Mouse (Mus musculus) lung, adult 2 months (tissue): ENCODE data around the gene Gm43738. TPM values are rescaled to one million over a fixed set of nuclear protein-coding genes. Genes with fewer than 3 reads are reported as not detected.
A peak's percentile ranks its signal among the peaks of the same experiment; 100 is the strongest.

Source experiments
- DNase-seq: peaks from one replicate; pipeline ENCODE4 v3.0.0; 2022
- H3K4me1 ChIP-seq: fragments of 200-500 bp; 2 replicates; pipeline ENCODE4 v1.6.1; 2011; ENCODE audit warnings: low read length; ENCODE audit not compliant: control insufficient read depth, insufficient read depth
- H3K4me3 ChIP-seq: fragments of 200-500 bp; replicated peaks from 2 replicates; pipeline ENCODE3; 2011; ENCODE audit warnings: low read depth, mild to moderate bottlenecking, control low read depth, low read length; ENCODE audit errors: extremely low read depth
- CTCF ChIP-seq: fragments of 200-500 bp; IDR thresholded peaks from 2 replicates; pipeline ENCODE4 v1.5.1; 2011; ENCODE audit warnings: mild to moderate bottlenecking, low read length, control low read depth; ENCODE audit not compliant: insufficient read depth
- POLR2A ChIP-seq: fragments of 200-500 bp; IDR thresholded peaks from 2 replicates; pipeline ENCODE4 v1.6.1; 2011; ENCODE audit warnings: low read depth, mild to moderate bottlenecking, control low read depth, low read length, borderline replicate concordance; ENCODE audit errors: extremely low read depth
- WGBS: fragments of 180-500 bp; shearing (Covaris S2); methylation state at CpG from one replicate; pipeline ENCODE4 v1.1.7; 2018; 5-methylcytosine and 5-hydroxymethylcytosine counted together
- polyA plus RNA-seq: library from polyadenylated mRNA; depleted of rRNA; stranded (reverse); fragments of >200 nt; gene quantifications from 2 replicates; pipeline ENCODE4 v1.2.3, GENCODE M21; 2012

Gm43738 gene
- polyA plus RNA-seq, 1 experiment: not detected

- no peak for DNase-seq
- TF ChIP-seq POLR2A (no peak), CTCF (no peak)
- Histone ChIP-seq H3K4me1 (no peaks in the 10 kb centered on the region), H3K4me3 (no peak overlapping the region)
Observed at GRCm38 (mm10) chr3:89106881-89107280, 6.0 kb upstream of the Gm43738 start.

GRCm38 (mm10) chr3:89103291-89103595 is 2.3 kb upstream of the Gm43738 start:
- Histone ChIP-seq H3K4me3 (no peak overlapping the region), H3K4me1 (peaks cover 3% of the 10 kb centered on the region)
- no peak for TF ChIP-seq CTCF
- no peak for TF ChIP-seq POLR2A
- WGBS: 46% methylated on average over 4 of the region's 4 CpGs
- DNase-seq: no peak

GRCm38 (mm10) chr3:89102495-89103290 is 1.8 kb upstream of the Gm43738 start:
- WGBS: 56% methylated on average over 12 of the region's 12 CpGs
- Histone ChIP-seq H3K4me3 (no peak overlapping the region), H3K4me1 (peaks cover 3% of the 10 kb centered on the region)
- no peak for TF ChIP-seq CTCF
- no peak for TF ChIP-seq POLR2A
- DNase-seq: no peak

- peak within 1 kb of the TSS; percentile 78 for H3K4me3 ChIP-seq
- TF ChIP-seq POLR2A: peak; percentile 64; the same call in 1 of the 2 replicates
- TF ChIP-seq CTCF: no peak
- WGBS: under 1% methylated on average over 26 of the region's 26 CpGs
- peaks cover 3% of the 10 kb centered on the region for H3K4me1 ChIP-seq
- peak; percentile 87 for DNase-seq
Observed at GRCm38 (mm10) chr3:89101812-89102494, 1.1 kb upstream of the Gm43738 start, which contains the start of gene Fdps. Gene Fdps, minus strand, starts transcription at chr3:89101959.

- WGBS: under 1% methylated on average over 19 of the region's 19 CpGs
- TF ChIP-seq POLR2A: no peak
- TF ChIP-seq CTCF: no peak
- Histone ChIP-seq H3K4me3 (peak overlapping the region; percentile 78), H3K4me1 (peaks cover 3% of the 10 kb centered on the region)
- no peak for DNase-seq
Observed at GRCm38 (mm10) chr3:89101459-89101811, 536 bp upstream of the Gm43738 start.

GRCm38 (mm10) chr3:89094021-89094420 is 6.9 kb downstream of the Gm43738 start:
- peaks cover 6% of the 10 kb centered on the region for H3K4me1 ChIP-seq
- H3K4me3 ChIP-seq: no peak overlapping the region
- no peak for TF ChIP-seq CTCF
- TF ChIP-seq POLR2A: no peak
- 77% methylated on average over 10 of the region's 10 CpGs for WGBS
- no peak for DNase-seq

GRCm38 (mm10) chr3:89093175-89093574 is 7.7 kb downstream of the Gm43738 start, which contains the start of gene Rusc1:
Gene Rusc1, minus strand, starts transcription at chr3:89093311.
- peaks cover 11% of the 10 kb centered on the region for H3K4me1 ChIP-seq
- DNase-seq: peak; percentile 76
- TF ChIP-seq CTCF (no peak), POLR2A (peak; percentile 45; the same call in 1 of the 2 replicates)
- 4% methylated on average over 18 of the region's 18 CpGs for WGBS
- H3K4me3 ChIP-seq: peak within 1 kb of the TSS; percentile 48

- no peak for TF ChIP-seq CTCF
- TF ChIP-seq POLR2A: no peak
- peaks cover 13% of the 10 kb centered on the region for H3K4me1 ChIP-seq
- WGBS: 47% methylated on average over 11 of the region's 11 CpGs
- no peak for DNase-seq
- H3K4me3 ChIP-seq: peak overlapping the region; percentile 48
Observed at GRCm38 (mm10) chr3:89092509-89093090, 8.3 kb downstream of the Gm43738 start.

GRCm38 (mm10) chr3:89091811-89092508 is 8.9 kb downstream of the Gm43738 start:
- no peak for DNase-seq
- Histone ChIP-seq H3K4me1 (peaks cover 13% of the 10 kb centered on the region), H3K4me3 (no peak overlapping the region)
- 27% methylated on average over 20 of the region's 20 CpGs for WGBS
- TF ChIP-seq POLR2A (no peak), CTCF (no peak)
